Mouse (Mus musculus): Measurements from ENCODE around the gene Acp1.

Acp1 gene

GRCm38 (mm10) chr12:30856172-30856571 lies 55.2 kb downstream of the Acp1 start:
- DNase-seq, result no peak

- DNase-seq, result no peak
Measured at GRCm38 (mm10) chr12:30855442-30856159, 55.8 kb downstream of the Acp1 start.

- no peak for DNase-seq
Measured at GRCm38 (mm10) chr12:30851871-30852270, 59.5 kb downstream of the Acp1 start.

GRCm38 (mm10) chr12:30850902-30851301 lies 60.5 kb downstream of the Acp1 start:
- DNase-seq, result peak in 1 of 2 experiments; percentile 23

- DNase-seq, result no peak
Measured at GRCm38 (mm10) chr12:30848521-30848920, 62.9 kb downstream of the Acp1 start.

Measured in lung, postnatal 4 days (tissue).